In the genomic region with DNA sequence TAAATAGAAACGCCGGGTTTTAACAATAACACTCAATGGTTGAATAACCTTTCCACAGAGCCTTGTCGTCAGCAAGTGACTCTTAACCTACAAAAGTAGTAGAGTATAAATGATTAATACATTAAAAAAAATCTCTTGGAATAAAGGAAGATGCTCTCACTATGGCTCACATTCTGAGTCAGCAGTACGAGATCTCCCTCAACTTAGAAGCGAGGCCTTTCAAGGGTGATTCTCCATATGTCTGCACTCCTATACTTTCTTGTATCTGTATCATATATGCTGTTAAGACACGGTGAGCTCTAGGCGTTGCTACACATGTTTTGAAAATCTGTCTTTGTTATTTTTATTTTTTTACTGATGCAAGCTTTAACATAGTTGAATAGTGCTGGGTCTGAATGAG, we compare ENCODE assay signal across 8 mouse cellular contexts. TPM values are rescaled to one million over a fixed set of nuclear protein-coding genes. Genes with fewer than 3 reads are reported as not detected.
DNase-seq lines count a peak whose midpoint lies in the region; ATAC-seq lines count a peak whose summit lies in the region.

No protein-coding gene starts in this region.

- no peaks in the 10 kb centered on the region for H3K27me3 ChIP-seq in kidney, embryonic 16.5 days (ENCODE audit: insufficient read depth, low read length)
- H3K27me3 ChIP-seq in embryonic facial prominence, embryonic 12.5 days: no peaks in the 10 kb centered on the region
- no peaks in the 10 kb centered on the region for H3K27me3 ChIP-seq in intestine, embryonic 16.5 days (replicated peaks; ENCODE audit: control insufficient read depth, insufficient read depth, low read length)
- H3K27me3 ChIP-seq in neural tube, embryonic 12.5 days (replicated peaks): no peaks in the 10 kb centered on the region

- H3K4me3 ChIP-seq in kidney, embryonic 16.5 days (ENCODE audit: low read length): peak overlapping the region; percentile 93
- H3K4me3 ChIP-seq in embryonic facial prominence, embryonic 12.5 days: peak overlapping the region; percentile 80
- peak overlapping the region; percentile 87 for H3K4me3 ChIP-seq in intestine, embryonic 16.5 days (ENCODE audit: low read length)
- peak overlapping the region; percentile 67 for H3K4me3 ChIP-seq in neural tube, embryonic 12.5 days

- peak overlapping the region; percentile 100 for H3K4me2 ChIP-seq in kidney, embryonic 16.5 days (replicated peaks; ENCODE audit: low read depth, low read length)
- peak overlapping the region; percentile 89 for H3K4me2 ChIP-seq in embryonic facial prominence, embryonic 12.5 days (replicated peaks)
- H3K4me2 ChIP-seq in intestine, embryonic 16.5 days (ENCODE audit: low read depth, low read length): peak overlapping the region; percentile 94
- H3K4me2 ChIP-seq in neural tube, embryonic 12.5 days (replicated peaks): peak overlapping the region; percentile 96

- H3K4me1 ChIP-seq in kidney, embryonic 16.5 days (ENCODE audit: insufficient read depth, low read length): peaks cover 5% of the 10 kb centered on the region; the same call in 1 of the 2 replicates
- H3K4me1 ChIP-seq in embryonic facial prominence, embryonic 12.5 days: 0 out of 2 replicates have a peak, but pooled peaks cover 10% of the 10 kb centered on the region
- peaks cover 5% of the 10 kb centered on the region for H3K4me1 ChIP-seq in intestine, embryonic 16.5 days (ENCODE audit: control insufficient read depth, insufficient read depth, low read length)
- H3K4me1 ChIP-seq in neural tube, embryonic 12.5 days: peaks cover 8% of the 10 kb centered on the region; the same call in 1 of the 2 replicates

- 37% methylated on average over 7 of the region's 7 CpGs for WGBS in kidney, embryonic 16.5 days
- WGBS in embryonic facial prominence, embryonic 12.5 days: 45% methylated on average over 7 of the region's 7 CpGs
- WGBS in intestine, embryonic 16.5 days: 47% methylated on average over 7 of the region's 7 CpGs
- WGBS in neural tube, embryonic 12.5 days: 48% methylated on average over 7 of the region's 7 CpGs

- no peaks in the 10 kb centered on the region for H3K9me3 ChIP-seq in kidney, embryonic 16.5 days (ENCODE audit: low read length)
- H3K9me3 ChIP-seq in embryonic facial prominence, embryonic 12.5 days: no peaks in the 10 kb centered on the region
- no peaks in the 10 kb centered on the region for H3K9me3 ChIP-seq in intestine, embryonic 16.5 days (ENCODE audit: control insufficient read depth, low read length)
- no peaks in the 10 kb centered on the region for H3K9me3 ChIP-seq in neural tube, embryonic 12.5 days

- no peaks in the 10 kb centered on the region for H3K36me3 ChIP-seq in kidney, embryonic 16.5 days (ENCODE audit: insufficient read depth, low read length)
- H3K36me3 ChIP-seq in embryonic facial prominence, embryonic 12.5 days: 0 out of 2 replicates have a peak, but pooled peaks cover 3% of the 10 kb centered on the region
- no peaks in the 10 kb centered on the region for H3K36me3 ChIP-seq in intestine, embryonic 16.5 days (ENCODE audit: control insufficient read depth, insufficient read depth, low read length)
- H3K36me3 ChIP-seq in neural tube, embryonic 12.5 days: 0 out of 2 replicates have a peak, but pooled peaks cover 9% of the 10 kb centered on the region

- no peak for ATAC-seq in kidney, embryonic 16.5 days (ENCODE audit: low FRiP score, low TSS enrichment)
- ATAC-seq in embryonic facial prominence, embryonic 12.5 days (ENCODE audit: insufficient number of reproducible peaks, insufficient read depth, low FRiP score, low TSS enrichment): no peak
- ATAC-seq in intestine, embryonic 16.5 days: no peak
- no peak for ATAC-seq in neural tube, embryonic 12.5 days (ENCODE audit: low FRiP score, low read depth)

- no peak for DNase-seq in kidney, adult 9 months
- no peak for DNase-seq in right cerebral cortex, postnatal 36 days (ENCODE audit: low spot score in 2 of 2)
- DNase-seq in cerebellum, adult 18-20 months: no peak
- DNase-seq in right cerebral cortex, postnatal 14 days: no peak

- peak overlapping the region; percentile 77; the same call in 1 of the 2 replicates for H3K9ac ChIP-seq in kidney, embryonic 16.5 days (replicated peaks; ENCODE audit: low read length)
- H3K9ac ChIP-seq in embryonic facial prominence, embryonic 12.5 days: peak overlapping the region; percentile 73; the same call in 1 of the 2 replicates
- peak overlapping the region; percentile 75; the same call in 1 of the 2 replicates for H3K9ac ChIP-seq in intestine, embryonic 16.5 days (ENCODE audit: low read depth, low read length)
- peak overlapping the region; percentile 72 for H3K9ac ChIP-seq in neural tube, embryonic 12.5 days

- no peak overlapping the region for H3K27ac ChIP-seq in kidney, embryonic 16.5 days (ENCODE audit: low read length)
- no peak overlapping the region for H3K27ac ChIP-seq in embryonic facial prominence, embryonic 12.5 days
- H3K27ac ChIP-seq in intestine, embryonic 16.5 days (ENCODE audit: low read length): no peak overlapping the region
- 0 out of 2 replicates have a peak overlapping the region, but pooled peaks have one; percentile 15 for H3K27ac ChIP-seq in neural tube, embryonic 12.5 days

RNA-seq across cellular contexts. Expression of a gene that starts 1.0 kb away (rescaled TPM):
- 6.7 and 7.1 TPM in 2 replicates for polyA plus RNA-seq in kidney, embryonic 16.5 days (2015; fragmentation: Nextera tagmentation; extraction: Ambion mirVana)
- 9.6 and 9.7 TPM in 2 replicates for polyA plus RNA-seq in embryonic facial prominence, embryonic 12.5 days (2016; fragmentation: Nextera tagmentation; extraction: Ambion mirVana)
- polyA plus RNA-seq in intestine, embryonic 16.5 days (2015; fragmentation: Nextera tagmentation; extraction: Ambion mirVana): 3.0 and 3.3 TPM in 2 replicates
- polyA plus RNA-seq in neural tube, embryonic 12.5 days (2016; fragmentation: Nextera tagmentation; extraction: Ambion mirVana): 26.4 and 28.1 TPM in 2 replicates

RNA-seq across cellular contexts. Expression of a gene that starts 1.1 kb away (rescaled TPM):
- 19.7 and 20.5 TPM in 2 replicates for polyA plus RNA-seq in kidney, embryonic 16.5 days (2015; fragmentation: Nextera tagmentation; extraction: Ambion mirVana)
- polyA plus RNA-seq in embryonic facial prominence, embryonic 12.5 days (2016; fragmentation: Nextera tagmentation; extraction: Ambion mirVana): 16.8 and 18.6 TPM in 2 replicates
- polyA plus RNA-seq in intestine, embryonic 16.5 days (2015; fragmentation: Nextera tagmentation; extraction: Ambion mirVana): 18.7 and 19.9 TPM in 2 replicates
- 23.8 and 26.0 TPM in 2 replicates for polyA plus RNA-seq in neural tube, embryonic 12.5 days (2016; fragmentation: Nextera tagmentation; extraction: Ambion mirVana)
